Mouse (Mus musculus): ENCODE data around the gene Tpgs1. TPM values are rescaled to one million over a fixed set of nuclear protein-coding genes. Genes with fewer than 3 reads are reported as not detected.

Tpgs1 gene
- polyA plus RNA-seq, 1 experiment from 2014 or later: 72.3 TPM

GRCm38 (mm10) chr10:79717640-79718357 lies 48.6 kb downstream of the Tpgs1 start:
- Histone ChIP-seq H3K27ac (replicated peaks) (no peak overlapping the region), H3K4me1 (peaks cover 18% of the 10 kb centered on the region), H3K4me2 (replicated peaks) (peak overlapping the region; percentile 95), H3K4me3 (peak overlapping the region; percentile 64), H3K36me3 (no peaks in the 10 kb centered on the region; the same call in 1 of the 2 replicates), H3K9ac (replicated peaks) (peak overlapping the region; percentile 58; the same call in 1 of the 2 replicates), H3K9me3 (no peaks in the 10 kb centered on the region), H3K27me3 (peaks cover 62% of the 10 kb centered on the region)
- 5% methylated on average over 43 of the region's 43 CpGs for WGBS
- ATAC-seq (ENCODE audit: low FRiP score, low read depth): no peak

DNA sequence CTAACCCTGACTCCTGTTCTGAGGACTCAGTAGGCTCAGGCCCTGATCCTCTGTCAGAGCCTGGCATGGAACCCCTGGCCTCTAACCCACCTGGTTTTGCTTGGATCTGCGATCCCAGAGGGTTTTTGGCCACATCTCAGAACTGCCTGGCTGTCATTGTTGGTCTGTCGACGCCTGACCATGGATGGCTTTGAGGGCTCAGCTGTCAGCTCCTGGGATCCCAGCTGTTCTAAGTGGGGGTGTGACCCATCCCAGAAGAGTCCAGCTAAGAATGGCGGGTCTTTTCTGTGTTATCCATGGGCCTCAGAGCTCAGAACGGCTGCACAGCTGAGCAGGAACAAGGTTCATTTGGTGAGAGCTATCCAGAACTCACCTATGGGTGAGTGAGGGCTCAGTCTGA lies 51.9 kb downstream of the Tpgs1 start:
- Histone ChIP-seq H3K9ac (replicated peaks) (no peak overlapping the region), H3K27me3 (peaks cover 45% of the 10 kb centered on the region), H3K27ac (replicated peaks) (no peak overlapping the region), H3K4me2 (replicated peaks) (no peak overlapping the region), H3K36me3 (no peaks in the 10 kb centered on the region), H3K4me3 (no peak overlapping the region), H3K4me1 (peaks cover 16% of the 10 kb centered on the region), H3K9me3 (no peaks in the 10 kb centered on the region)
- WGBS: 68% methylated on average over 5 of the region's 5 CpGs
- no peak for ATAC-seq (ENCODE audit: low FRiP score, low read depth)

GRCm38 (mm10) chr10:79723047-79723446 lies 53.9 kb downstream of the Tpgs1 start:
- WGBS: 61% methylated on average over 6 of the region's 6 CpGs

GRCm38 (mm10) chr10:79723692-79724091 lies 54.5 kb downstream of the Tpgs1 start:
- no peak overlapping the region for H3K4me3 ChIP-seq
- H3K4me1 ChIP-seq: no peaks in the 10 kb centered on the region
- no peak overlapping the region for H3K27ac ChIP-seq (replicated peaks)
- no peaks in the 10 kb centered on the region for H3K9me3 ChIP-seq
- 89% methylated on average over 7 of the region's 7 CpGs for WGBS
- ATAC-seq (ENCODE audit: low FRiP score, low read depth): no peak
- 0 out of 2 replicates have a peak, but pooled peaks cover 3% of the 10 kb centered on the region for H3K36me3 ChIP-seq
- no peak overlapping the region for H3K9ac ChIP-seq (replicated peaks)
- H3K4me2 ChIP-seq (replicated peaks): no peak overlapping the region
- H3K27me3 ChIP-seq: peaks cover 19% of the 10 kb centered on the region

More at GRCm38 (mm10) chr10:79723047-79723446, 53.9 kb downstream of the Tpgs1 start:
- Histone ChIP-seq H3K27me3 (peaks cover 26% of the 10 kb centered on the region), H3K36me3 (0 out of 2 replicates have a peak, but pooled peaks cover 3% of the 10 kb centered on the region), H3K9me3 (no peaks in the 10 kb centered on the region), H3K4me1 (no peaks in the 10 kb centered on the region), H3K27ac (replicated peaks) (no peak overlapping the region), H3K4me3 (no peak overlapping the region), H3K9ac (replicated peaks) (no peak overlapping the region), H3K4me2 (replicated peaks) (no peak overlapping the region)
- no peak for ATAC-seq (ENCODE audit: low FRiP score, low read depth)

Other genes with a start within 250 kb of the Tpgs1 start
- 0.07 TPM in 1 of 2 replicates, not detected in the other for gene Vmn2r83, start 200.6 kb upstream of the Tpgs1 start, polyA plus RNA-seq (2016; fragmentation: Nextera tagmentation; extraction: Ambion mirVana)
- gene Plpp2, start 135.6 kb upstream of the Tpgs1 start, polyA plus RNA-seq (2016; fragmentation: Nextera tagmentation; extraction: Ambion mirVana): 10.9 and 11.0 TPM in 2 replicates
- 59.8 and 62.5 TPM in 2 replicates for gene Mier2, start 114.2 kb upstream of the Tpgs1 start, polyA plus RNA-seq (2016; fragmentation: Nextera tagmentation; extraction: Ambion mirVana)
- not detected in 2 replicates for gene Theg, start 82.0 kb upstream of the Tpgs1 start, polyA plus RNA-seq (2016; fragmentation: Nextera tagmentation; extraction: Ambion mirVana)
- 0.04 and 0.08 TPM in 2 replicates for gene C2cd4c, start 55.3 kb upstream of the Tpgs1 start, polyA plus RNA-seq (2016; fragmentation: Nextera tagmentation; extraction: Ambion mirVana)
- 22.8 and 23.3 TPM in 2 replicates for gene Shc2, start 31.5 kb upstream of the Tpgs1 start, polyA plus RNA-seq (2016; fragmentation: Nextera tagmentation; extraction: Ambion mirVana)
- gene Odf3l2, start 23.6 kb upstream of the Tpgs1 start, polyA plus RNA-seq (2016; fragmentation: Nextera tagmentation; extraction: Ambion mirVana): not detected in 2 replicates
- gene Madcam1, start 4.8 kb upstream of the Tpgs1 start, polyA plus RNA-seq (2016; fragmentation: Nextera tagmentation; extraction: Ambion mirVana): 0.60 and 1.7 TPM in 2 replicates
- gene Cdc34, start 12.8 kb downstream of the Tpgs1 start, polyA plus RNA-seq (2016; fragmentation: Nextera tagmentation; extraction: Ambion mirVana): 139 and 156 TPM in 2 replicates
- gene Gzmm, start 19.7 kb downstream of the Tpgs1 start, polyA plus RNA-seq (2016; fragmentation: Nextera tagmentation; extraction: Ambion mirVana): 1.4 TPM in 2 replicates
- gene Bsg, start 35.1 kb downstream of the Tpgs1 start, polyA plus RNA-seq (2016; fragmentation: Nextera tagmentation; extraction: Ambion mirVana): 540 and 588 TPM in 2 replicates
- 0.18 and 0.25 TPM in 2 replicates for gene Hcn2, start 47.3 kb downstream of the Tpgs1 start, polyA plus RNA-seq (2016; fragmentation: Nextera tagmentation; extraction: Ambion mirVana)
- 45.3 and 46.3 TPM in 2 replicates for gene Polrmt, start 77.2 kb downstream of the Tpgs1 start, polyA plus RNA-seq (2016; fragmentation: Nextera tagmentation; extraction: Ambion mirVana)
- gene Fgf22, start 85.7 kb downstream of the Tpgs1 start, polyA plus RNA-seq (2016; fragmentation: Nextera tagmentation; extraction: Ambion mirVana): 0.48 and 0.55 TPM in 2 replicates
- 98.8 and 104 TPM in 2 replicates for gene Rnf126, start 97.6 kb downstream of the Tpgs1 start, polyA plus RNA-seq (2016; fragmentation: Nextera tagmentation; extraction: Ambion mirVana)
- gene Fstl3, start 107.9 kb downstream of the Tpgs1 start, polyA plus RNA-seq (2016; fragmentation: Nextera tagmentation; extraction: Ambion mirVana): 1.0 and 1.6 TPM in 2 replicates
- 0.27 TPM in 1 of 2 replicates, not detected in the other for gene Prss57, start 121.6 kb downstream of the Tpgs1 start, polyA plus RNA-seq (2016; fragmentation: Nextera tagmentation; extraction: Ambion mirVana)
- 198 and 204 TPM in 2 replicates for gene Palm, start 124.2 kb downstream of the Tpgs1 start, polyA plus RNA-seq (2016; fragmentation: Nextera tagmentation; extraction: Ambion mirVana)
- 0.94 and 1.0 TPM in 2 replicates for gene Misp, start 151.6 kb downstream of the Tpgs1 start, polyA plus RNA-seq (2016; fragmentation: Nextera tagmentation; extraction: Ambion mirVana)
- gene Ptbp1, start 185.1 kb downstream of the Tpgs1 start, polyA plus RNA-seq (2016; fragmentation: Nextera tagmentation; extraction: Ambion mirVana): 202 TPM in 2 replicates
- 14.3 and 16.7 TPM in 2 replicates for gene Prtn3, start 205.1 kb downstream of the Tpgs1 start, polyA plus RNA-seq (2016; fragmentation: Nextera tagmentation; extraction: Ambion mirVana)
- gene Plppr3, start 205.3 kb downstream of the Tpgs1 start, polyA plus RNA-seq (2016; fragmentation: Nextera tagmentation; extraction: Ambion mirVana): 296 and 302 TPM in 2 replicates
- not detected in 2 replicates for gene Elane, start 216.9 kb downstream of the Tpgs1 start, polyA plus RNA-seq (2016; fragmentation: Nextera tagmentation; extraction: Ambion mirVana)
- gene Cfd, start 221.5 kb downstream of the Tpgs1 start, polyA plus RNA-seq (2016; fragmentation: Nextera tagmentation; extraction: Ambion mirVana): not detected in 2 replicates
- 65.4 and 68.4 TPM in 2 replicates for gene Med16, start 239.6 kb downstream of the Tpgs1 start, polyA plus RNA-seq (2016; fragmentation: Nextera tagmentation; extraction: Ambion mirVana)
- gene Gm26602, start 241.5 kb downstream of the Tpgs1 start, polyA plus RNA-seq (2016; fragmentation: Nextera tagmentation; extraction: Ambion mirVana): 27.9 and 34.2 TPM in 2 replicates
- 1.4 and 1.5 TPM in 2 replicates for gene Kiss1r, start 247.6 kb downstream of the Tpgs1 start, polyA plus RNA-seq (2016; fragmentation: Nextera tagmentation; extraction: Ambion mirVana)

All from midbrain, embryonic 12.5 days (tissue).